Mouse (Mus musculus) lung, postnatal 10 days (tissue): ENCODE measurements around the gene Cd200r1.
"Not testable (repeated sequence)": the region's sequence is repeated elsewhere in the genome, so short reads cannot be mapped to it uniquely, and the experiment has no call there.

Source experiments
- DNase-seq: peaks from one replicate; pipeline ENCODE4 v3.0.0; 2021

The Cd200r1 gene

DNA sequence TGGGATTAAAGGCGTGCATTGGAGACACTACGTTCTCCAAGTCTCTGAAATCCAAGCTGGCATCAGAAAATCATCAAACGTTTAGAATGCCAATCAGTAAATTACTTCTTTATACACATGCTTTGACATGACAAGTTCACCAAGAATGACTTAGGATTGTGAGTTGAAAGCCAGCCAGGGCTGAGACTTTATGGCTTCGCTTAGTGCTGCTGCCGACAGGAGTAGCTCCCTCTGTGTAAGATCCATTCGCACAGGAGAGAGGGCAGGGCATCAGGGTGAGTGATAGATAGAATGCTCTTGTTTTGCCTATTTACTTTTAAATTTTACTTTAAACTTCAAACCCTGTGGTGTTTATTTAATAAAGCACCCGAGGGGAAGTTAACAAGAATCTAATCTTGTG lies 2.0 kb downstream of the Cd200r1 start:
- DNase-seq, result no peak

DNA sequence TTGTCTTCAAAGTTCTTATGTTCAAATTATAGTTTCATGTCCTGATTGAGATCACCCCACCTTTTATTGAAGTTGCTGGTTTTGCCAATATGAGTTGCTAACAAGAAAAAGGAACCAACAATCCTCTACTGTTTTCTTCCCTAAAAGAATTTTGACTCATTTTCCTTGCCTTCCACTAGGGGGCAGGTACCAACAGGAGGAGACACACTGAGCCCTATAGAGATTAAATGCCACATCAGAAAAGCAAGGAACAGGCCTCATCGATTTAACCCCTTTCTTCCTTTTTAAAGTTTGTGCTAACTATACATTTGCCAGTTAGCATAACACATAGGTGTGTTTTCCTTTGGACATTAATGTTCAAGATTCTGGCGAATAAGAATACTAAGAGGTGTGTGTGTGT lies 2.4 kb downstream of the Cd200r1 start:
- DNase-seq, result no peak

DNA sequence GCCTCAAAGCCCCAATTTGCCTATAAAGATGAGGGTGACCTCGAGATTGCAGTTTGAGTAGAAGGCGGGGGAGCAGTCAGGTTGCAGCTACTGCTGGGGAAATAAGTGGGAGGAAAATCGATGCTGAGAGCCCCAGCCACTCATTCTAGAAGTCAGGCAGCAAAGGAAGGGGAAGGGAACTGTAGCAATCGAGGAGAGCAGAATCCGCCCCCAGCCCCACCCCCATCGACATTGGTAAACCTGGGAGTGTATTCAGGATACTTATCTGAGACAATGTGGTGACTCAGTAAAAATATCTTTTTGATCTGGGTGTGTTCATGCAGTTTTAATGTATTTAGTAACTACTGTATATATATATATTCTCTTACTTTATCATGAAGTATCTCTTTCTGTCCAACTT lies 7.0 kb downstream of the Cd200r1 start:
- DNase-seq, result no peak

DNA sequence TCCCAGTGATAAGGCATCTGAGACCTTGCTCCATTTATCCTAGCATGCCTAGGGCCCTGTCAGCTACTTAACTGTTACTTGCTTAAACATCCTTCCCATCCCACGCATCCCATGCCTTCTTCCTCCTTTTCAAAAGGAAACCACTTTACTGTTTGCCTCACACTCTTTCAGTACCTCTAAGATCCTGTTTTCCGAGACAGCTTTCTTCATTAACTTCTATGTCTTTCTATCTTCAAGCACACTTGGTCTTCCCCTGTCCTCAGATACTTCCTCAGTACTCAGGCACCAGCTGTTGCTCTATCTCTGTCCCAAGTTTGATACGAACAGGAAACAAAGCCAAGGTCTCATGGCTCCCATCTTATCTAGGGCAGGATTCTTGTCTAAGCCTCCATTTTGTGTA lies 8.1 kb downstream of the Cd200r1 start:
- DNase-seq, result no peak

DNA sequence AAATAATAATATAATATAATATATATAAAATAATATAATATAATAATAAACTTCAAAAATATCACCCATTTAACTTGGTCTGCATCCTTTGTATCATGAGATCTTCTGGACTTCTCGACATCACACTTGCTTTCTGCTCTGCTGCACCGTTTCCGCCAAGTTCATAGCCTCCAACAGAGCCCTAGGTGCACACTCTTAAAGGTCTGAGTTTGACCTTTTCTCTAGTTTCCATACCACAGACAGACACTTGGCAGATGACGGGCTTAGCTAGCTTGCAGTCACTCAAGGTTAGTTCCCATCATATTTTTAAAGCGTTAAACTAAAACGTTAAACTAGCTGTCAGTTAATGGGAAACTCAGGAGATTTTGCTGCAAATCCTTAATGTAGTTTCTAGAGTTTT lies 8.7 kb downstream of the Cd200r1 start:
- no peak for DNase-seq

DNA sequence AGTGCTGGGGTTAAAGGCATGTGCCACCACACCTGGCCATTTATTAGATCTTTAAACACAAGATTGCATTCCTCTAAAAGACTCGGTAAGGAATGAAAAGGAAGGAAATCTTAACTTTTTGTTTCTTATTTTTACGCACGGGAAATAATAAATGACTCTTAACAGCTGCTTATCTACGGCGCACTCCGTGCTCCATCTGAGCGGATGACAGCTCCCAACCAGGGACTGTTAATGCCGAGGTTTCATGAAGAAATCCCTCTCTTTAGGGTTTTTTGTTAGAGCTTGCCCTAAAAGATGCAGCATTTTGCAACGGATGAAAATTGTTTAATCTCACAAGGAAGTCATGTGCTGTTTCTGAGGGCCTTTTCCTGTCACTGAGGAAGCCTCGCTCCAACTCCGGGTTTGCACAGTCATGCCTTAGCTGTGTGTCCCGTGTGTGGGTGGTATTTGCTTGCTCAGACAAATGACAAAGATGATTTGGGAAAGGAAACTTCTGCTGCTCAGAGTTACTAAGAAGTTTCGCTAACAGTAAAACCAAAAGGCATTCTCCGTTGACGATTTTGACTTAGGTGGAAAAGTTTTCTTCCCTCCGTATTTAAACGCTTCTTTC lies 13.1 kb downstream of the Cd200r1 start:
- peak; percentile 42 for DNase-seq

DNA sequence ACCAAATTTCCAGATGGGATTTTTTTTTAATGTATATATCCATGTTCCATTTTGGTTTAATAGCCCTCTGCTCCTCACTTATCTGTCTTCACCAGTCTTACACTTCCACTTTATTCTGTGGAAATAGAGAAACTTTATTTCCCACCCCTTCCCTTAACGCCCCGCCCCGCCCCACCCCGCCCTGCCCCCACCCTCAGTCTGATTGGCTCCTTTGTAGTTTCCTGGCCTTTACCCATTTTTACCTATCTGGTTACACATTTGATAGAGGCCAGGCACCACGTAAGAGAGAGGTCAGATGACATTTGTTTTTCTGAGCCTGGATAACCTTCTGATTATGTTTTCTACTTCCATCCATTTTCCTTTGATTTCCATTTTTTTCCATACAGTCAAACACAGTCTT lies 14.0 kb downstream of the Cd200r1 start:
- no peak for DNase-seq

DNA sequence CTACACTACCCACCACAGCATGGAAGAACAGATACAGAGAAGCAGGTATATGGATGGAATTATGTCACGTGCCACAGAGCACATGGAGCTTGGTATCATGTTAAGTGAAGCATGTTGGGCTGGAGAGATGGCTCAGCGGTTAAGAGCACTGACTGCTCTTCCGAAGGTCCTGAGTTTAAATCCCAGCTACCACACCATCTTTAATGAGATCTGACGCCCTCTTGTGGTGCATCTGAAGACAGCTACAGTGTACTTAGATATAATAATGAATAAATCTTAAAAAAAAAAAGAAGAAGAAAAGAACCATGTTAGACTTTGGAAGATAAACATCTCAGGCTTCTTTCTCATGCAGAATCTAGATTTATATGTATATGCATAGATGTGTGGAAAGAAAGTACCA lies 15.2 kb downstream of the Cd200r1 start:
- no peak for DNase-seq

DNA sequence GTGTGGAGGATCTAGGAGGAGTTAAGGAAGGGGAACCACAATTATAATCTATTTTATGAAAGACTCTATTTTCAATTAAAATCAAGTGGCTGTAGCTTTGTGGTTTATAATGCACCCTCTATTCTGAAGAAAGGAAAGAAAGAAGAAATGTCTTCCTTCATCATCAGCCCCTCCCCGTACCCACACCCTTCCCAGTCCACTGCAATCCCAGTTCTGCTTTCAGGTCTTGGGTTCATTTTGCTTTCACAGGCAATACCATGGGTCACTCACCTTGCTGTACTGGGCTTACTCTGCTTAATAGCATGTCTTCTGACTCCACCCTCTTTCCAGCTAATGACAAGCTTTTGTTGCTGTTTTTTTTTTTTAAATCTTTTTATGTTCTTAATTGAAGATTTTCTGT lies 21.4 kb downstream of the Cd200r1 start:
- no peak for DNase-seq

DNA sequence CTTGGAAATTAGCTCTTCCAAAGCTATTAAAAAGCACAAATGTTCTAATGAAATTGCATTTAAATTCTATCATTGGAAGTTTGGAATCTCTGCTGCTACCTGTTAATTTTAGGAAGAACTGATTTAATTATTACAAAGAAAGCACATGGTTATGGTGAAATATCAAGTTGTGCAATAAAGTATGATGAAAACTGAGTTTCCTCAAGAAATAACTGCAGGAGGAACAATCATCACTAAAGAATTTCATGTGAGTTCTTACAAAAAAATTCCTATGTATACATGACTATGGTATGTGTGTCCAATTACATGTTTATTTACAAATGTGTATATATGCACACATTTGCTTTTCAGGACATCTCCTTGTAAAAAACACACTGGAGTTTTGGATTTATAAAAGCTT lies 28.9 kb downstream of the Cd200r1 start:
- no peak for DNase-seq

DNA sequence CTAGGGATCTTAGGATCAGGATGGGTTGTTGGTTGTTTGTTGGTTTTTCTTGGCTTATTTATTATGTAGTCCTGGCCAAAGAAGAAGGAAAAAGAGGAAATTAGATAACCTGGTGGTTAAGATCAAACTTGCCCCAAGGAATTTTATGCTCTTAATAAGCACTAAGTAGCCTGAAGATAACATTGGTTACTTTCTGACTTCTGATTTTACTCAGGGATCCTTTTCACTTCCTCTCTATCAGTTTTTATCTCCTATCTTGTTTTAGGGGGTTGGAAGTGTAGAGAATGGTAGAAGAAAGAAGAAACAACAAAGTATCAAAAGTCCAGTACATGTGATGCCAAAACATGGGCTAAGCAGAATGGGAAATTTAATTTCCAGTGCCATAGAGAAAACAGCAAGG lies 40.4 kb downstream of the Cd200r1 start:
- DNase-seq, result no peak

DNA sequence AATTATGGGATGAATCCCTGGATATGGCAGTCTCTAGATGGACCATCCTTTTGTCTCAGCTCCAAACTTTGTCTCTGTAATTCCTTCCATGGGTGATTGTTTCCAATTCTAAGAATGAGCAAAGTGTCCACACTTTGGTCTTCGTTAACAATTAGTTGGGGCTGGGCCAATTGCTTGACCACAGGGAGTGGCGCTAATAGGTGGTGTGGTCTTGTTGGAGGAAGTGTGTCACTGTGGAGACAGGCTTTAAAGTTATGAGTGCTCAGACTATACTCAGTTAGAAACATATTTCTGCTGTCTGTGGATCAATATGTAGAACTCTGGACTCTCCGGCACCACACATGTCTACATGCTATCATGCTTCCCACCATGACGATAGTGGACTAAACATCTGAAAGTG lies 44.7 kb downstream of the Cd200r1 start:
- not testable (repeated sequence) for DNase-seq

DNA sequence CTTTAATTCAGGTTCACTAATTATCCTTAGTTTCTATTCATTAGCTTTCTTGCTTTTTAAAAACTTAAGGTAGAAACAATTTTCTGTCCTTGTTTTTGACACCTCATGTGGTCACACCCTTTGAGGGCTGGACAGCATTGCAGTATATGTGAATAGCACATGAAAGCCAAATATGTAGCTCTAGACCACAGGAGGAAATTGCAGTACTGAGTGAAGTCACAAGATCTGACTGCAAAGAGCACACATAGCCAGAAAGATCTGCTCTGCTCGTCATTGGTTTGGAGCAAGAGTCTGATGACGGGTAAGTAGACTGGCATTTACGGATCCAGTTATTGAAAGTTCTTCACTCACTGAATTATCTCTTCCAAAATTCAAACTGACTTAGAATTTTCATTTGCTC lies 46.0 kb downstream of the Cd200r1 start, which contains the start of gene Cd200r4:
TSS of gene Cd200r4 (plus strand) at position 190 of the 400 bp plus-strand sequence.
- DNase-seq, result no peak

DNA sequence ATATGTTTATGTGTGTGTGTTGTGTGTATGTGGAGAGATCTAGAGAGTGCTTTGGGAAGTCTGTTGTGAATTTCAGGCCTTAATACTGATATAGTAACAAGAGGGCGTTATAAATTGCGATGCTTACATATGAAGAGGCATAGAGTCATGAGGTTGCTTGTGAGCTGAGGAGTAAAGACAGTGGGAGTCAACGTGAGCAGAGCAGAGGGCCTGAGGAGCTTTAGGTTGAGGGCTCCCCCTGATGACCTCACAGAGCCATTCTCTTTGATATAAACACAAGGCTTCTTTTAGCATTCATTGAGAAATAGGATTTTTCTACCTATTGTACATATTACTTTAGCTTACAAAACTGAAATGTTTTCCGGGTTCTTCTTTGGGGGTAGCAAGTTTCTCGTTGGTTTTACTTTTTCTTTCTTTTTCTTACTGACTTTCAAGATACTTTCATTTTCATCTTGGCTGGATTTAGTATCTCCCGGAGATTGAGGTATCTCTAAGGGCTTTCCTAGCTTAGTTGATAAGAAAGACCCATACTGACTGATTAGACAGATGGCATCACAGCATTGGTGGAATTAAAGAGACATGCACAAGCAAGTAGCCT lies 47.0 kb downstream of the Cd200r1 start:
- DNase-seq, result no peak

DNA sequence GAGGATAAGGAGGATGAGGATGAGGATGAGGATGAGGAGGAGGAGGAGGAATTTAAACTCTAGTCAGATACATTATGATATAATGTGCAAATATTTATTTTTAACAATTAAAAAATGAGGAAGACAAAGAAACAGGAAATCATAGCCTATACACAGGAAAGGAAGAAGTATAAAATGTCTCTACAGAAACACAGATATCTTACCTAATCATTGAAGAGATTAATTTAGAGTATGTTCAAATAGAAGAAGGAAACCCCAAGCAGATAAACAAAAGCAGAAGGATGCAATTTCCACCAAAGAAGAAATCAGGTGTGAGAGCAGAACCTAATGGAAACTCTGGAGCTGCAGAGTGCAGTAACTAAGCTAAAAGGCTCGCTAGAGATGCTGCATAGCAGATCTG lies 52.5 kb downstream of the Cd200r1 start:
- no peak for DNase-seq

DNA sequence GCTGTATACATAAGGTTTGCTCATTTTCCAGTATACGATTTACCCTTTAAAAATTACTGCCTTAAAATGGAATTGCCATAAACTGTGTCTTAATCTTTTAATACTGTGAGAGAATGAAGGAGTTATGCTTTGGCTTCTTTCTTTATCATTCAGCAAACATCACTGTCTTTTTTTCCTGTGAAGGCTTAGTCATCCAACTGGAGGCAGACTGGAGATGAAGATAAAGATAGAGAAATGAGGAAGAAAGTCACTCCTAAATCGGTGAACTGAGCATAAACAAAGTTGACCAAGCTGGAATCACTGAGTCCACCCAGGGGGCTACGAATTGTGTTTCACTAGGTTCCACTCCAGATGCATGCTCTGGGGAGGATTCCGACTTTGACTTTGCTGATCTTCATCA lies 55.0 kb downstream of the Cd200r1 start:
- no peak for DNase-seq

DNA sequence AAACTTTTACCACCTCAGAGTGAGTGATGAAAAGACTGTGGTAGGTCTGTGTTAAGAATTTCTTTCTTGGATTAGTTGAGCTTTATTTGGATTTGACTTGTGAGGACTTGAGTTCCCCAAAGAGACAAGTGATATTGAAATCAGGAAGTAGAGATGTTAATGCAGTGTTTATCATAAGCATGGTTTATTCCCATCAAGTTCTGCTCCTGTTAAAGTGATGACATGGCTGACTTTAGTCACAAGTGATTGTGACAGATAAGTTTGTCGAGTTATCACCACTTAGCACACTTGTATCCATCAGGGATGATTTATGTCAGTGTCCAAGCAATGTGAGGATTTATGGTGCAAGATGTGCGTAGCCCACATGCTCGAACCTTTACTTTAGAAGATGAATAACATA lies 66.8 kb downstream of the Cd200r1 start:
- DNase-seq, result no peak

DNA sequence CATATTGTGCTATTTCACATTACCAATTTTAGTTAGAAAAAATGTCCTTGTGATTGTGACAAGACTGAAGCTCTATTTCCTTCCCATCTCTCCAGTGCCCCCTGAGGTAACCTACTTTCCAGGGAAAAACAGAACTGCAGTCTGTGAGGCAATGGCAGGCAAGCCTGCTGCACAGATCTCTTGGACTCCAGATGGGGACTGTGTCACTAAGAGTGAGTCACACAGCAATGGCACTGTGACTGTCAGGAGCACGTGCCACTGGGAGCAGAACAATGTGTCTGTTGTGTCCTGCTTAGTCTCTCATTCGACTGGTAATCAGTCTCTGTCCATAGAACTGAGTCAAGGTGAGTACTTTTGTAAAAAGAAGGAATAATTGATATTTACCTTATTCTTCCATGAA lies 67.7 kb downstream of the Cd200r1 start:
- not testable (repeated sequence) for DNase-seq
